Mouse (Mus musculus) embryo, embryonic 10.5 days (tissue): ENCODE results near the gene Sulf2.
A peak's percentile ranks its signal among the peaks of the same experiment; 100 is the strongest.

ENCODE experiments used
- DNase-seq: peaks from one replicate; pipeline ENCODE4 v3.0.0-alpha.2; 2015; ENCODE audit warnings: low spot score

Sulf2 gene

GRCm38 (mm10) chr2:166175552-166176136 lies 20.2 kb upstream of the Sulf2 start:
- DNase-seq = no peak

- DNase-seq = peak; percentile 63
Measured at GRCm38 (mm10) chr2:166175145-166175544, 19.7 kb upstream of the Sulf2 start.

DNA sequence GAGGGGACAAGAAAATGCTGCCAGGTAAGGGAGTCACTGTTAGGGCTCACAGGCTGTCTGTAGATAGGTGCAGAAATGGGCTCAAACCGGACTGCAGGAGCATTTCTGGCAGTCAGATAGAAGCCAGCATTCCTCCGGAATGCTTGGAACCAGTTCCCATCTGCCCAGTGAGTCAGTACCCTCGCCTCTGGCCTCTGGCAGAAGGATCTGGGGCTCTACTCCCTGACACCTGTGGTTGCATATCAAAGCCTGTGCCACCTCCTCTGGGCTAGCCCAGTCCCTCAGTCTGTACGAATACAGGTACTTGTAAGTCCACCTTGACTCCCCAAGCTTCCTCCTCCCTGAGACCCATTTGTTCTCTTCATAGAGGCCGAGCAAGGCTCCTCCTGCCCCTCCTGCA lies 17.7 kb upstream of the Sulf2 start:
- DNase-seq = no peak

- DNase-seq = no peak
Measured at GRCm38 (mm10) chr2:166170173-166170572, 14.7 kb upstream of the Sulf2 start.

GRCm38 (mm10) chr2:166168868-166169267 lies 13.4 kb upstream of the Sulf2 start:
- peak; percentile 68 for DNase-seq

DNA sequence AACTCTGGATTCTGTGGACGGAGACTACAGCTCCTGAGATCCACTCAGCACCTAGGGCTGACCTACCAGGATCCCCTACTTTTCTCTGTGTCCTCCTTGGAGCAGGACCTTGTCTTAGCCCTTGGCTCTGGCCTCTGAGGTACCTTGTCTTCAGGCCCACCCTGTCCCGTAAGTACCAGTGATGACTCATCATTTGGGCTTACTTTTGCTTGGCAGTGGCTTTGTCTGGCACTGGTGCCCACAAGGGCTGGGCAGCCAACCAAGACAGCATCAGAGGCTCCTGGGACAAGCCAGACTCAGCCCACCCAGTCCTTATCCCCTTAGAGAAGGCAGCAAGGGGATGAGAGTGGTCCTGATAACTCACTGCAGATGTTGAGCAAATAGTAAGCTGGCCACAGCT lies 11.9 kb upstream of the Sulf2 start:
- no peak for DNase-seq

DNA sequence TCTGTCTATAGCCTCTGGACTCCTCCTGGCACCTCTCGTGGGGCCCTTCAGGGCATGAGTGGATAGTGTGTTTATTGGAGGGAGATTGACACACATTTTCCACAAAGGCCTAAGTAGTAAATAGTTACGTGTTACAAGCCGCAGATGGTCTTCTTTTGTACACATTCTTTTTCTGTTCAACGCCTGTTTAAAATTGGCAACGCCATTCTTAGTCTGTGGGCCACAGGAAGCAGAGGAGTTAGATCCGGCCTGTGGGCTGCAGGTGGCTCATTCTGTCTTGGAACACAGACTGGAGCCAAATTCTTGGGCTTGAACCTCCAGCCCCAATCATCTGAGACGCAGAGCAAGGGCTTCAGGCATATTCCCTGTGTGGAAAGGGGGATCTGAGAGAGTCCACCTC lies 9.9 kb upstream of the Sulf2 start:
- no peak for DNase-seq

- DNase-seq = no peak
Measured at GRCm38 (mm10) chr2:166164601-166165000, 9.1 kb upstream of the Sulf2 start.

DNA sequence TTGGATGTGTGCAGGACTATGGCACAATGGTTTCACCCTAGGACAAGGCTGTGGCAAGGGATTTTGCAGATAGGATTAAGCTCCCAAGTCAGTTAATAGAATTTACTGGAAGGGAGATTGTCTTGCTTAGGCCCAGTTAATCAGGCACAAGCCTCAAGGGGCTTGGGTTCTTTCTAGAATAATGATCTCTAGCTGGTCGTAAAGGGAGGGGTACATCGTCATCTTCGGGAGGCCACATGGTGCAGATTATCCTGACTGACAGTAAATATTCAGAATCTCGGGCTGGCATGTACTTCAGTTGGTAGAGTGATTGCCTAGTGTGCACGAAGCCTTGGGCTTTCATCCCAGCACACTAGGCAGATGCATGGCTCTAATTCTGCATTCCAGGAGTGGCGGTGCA lies 8.5 kb upstream of the Sulf2 start:
- no peak for DNase-seq

GRCm38 (mm10) chr2:166163252-166163651 lies 7.8 kb upstream of the Sulf2 start:
- DNase-seq = no peak

- no peak for DNase-seq
Measured at GRCm38 (mm10) chr2:166162160-166162559, 6.7 kb upstream of the Sulf2 start.

GRCm38 (mm10) chr2:166159276-166159675 lies 3.8 kb upstream of the Sulf2 start:
- DNase-seq = no peak

DNA sequence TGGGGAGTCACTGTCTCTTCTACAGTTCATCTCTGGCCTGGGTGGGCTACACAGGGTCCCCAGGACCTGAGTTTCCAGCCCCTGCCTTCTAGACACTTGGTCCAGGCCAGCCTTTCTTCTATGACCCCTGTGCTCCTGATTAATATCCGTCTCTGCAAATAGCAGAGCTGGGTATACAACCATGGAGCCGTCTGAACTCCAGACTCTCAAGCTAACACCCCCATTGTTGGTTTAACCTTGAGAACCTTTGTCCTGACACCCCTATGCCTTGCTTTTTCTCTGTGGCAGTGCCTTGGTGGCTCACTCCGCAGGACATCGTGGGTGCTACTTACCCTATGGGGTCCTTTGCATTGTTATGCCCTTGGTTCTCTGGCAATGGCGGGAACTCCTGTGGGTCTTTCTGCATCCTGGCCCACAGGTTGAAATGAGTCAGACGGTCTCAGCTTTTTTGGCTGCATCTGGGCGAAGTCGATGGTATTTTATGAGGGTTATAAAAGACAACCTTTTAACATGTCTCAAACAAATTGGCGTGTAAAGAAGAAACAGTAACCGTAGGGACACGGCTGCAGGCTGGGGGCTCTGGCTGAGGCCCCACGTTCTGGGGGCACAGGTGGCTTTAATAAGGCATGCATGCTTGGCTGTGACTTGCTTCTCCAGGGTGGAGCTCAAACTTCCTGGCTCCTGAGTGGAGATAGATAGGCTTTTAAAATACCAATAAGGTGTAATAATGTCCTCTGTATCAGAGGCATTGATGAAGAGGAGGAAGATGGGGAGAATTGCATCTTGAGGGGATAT lies 2.5 kb upstream of the Sulf2 start:
- no peak for DNase-seq

DNA sequence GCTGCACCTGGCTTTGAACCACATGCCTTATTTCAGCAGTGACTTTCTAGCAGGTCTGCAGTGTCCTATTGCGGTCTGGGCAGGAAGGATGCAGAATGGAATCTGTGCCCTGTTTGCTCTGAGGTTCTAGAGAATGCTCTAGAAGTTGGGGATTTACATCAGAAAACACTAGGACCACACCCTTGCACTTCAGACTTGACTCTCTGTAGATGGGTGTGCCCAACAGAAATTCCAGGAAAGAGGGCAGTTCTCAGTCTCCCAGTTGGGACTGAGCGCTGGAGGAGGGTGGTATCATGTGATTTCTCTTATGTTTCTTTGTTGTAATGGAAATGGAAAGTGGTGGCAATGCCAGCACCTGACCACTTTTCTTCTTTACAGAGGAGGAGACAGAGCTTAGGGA lies 1.7 kb upstream of the Sulf2 start:
- DNase-seq = no peak

DNA sequence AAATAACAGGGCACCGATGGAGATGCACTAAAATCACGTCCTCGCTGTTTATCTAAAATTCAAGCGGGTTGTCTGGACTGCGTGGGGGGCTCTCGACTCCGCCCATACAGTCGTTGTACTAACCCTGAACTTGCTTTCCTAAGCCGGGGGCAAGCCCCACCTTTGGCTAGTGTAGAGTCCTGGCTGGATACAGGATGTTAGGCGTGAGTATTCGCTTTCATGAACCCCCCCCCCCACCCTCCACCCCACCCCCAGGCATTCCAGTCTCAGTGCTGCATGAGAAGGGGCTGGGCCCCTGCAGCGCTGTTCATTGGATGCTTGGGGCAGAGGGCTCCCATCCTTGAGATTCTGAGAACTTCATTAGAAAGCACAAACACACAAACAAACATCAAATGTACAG lies 659 bp upstream of the Sulf2 start:
- DNase-seq = peak; percentile 33

GRCm38 (mm10) chr2:166154749-166155453 lies 562 bp downstream of the Sulf2 start:
- peak; percentile 78 for DNase-seq

DNA sequence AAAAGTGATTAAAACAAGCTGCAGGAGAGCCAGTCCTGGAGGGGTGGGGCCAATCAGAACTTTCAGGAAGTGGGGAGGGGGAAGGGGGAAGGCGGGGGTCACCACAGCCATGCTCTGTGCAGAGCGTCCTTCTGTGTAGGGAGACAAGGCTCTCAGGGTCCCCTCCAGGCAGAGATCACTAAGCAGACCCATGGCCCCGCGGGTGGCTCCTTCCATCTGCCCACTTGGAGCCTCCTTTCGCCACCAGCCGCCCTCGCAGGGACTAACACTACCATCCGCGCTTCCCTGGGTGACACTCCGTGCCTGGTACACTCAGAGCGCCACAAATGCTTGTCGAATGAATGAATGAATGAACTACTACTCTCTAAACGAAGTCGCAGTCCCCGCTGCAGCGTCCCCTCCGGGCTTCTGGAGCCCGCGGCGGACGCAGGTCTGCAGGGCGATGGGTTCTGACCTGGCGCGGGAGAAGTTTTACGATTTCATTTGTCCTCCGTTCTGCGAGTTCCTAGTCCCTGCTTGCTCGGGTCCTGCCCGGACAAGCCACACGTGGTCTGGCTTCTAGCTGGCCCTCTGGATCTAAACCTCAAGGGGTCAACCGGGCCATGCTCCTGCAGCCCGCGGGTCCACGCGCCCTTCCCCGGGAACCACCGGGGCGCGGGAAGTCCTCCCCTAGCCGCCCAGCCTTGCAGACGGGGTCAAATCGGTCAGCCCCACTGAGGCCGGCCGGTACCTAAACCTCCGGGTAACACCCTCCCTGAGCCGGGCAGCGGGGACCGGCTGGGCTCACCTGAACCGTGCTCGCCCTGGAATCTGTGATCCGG lies 1.4 kb downstream of the Sulf2 start:
- DNase-seq = peak; percentile 69

DNA sequence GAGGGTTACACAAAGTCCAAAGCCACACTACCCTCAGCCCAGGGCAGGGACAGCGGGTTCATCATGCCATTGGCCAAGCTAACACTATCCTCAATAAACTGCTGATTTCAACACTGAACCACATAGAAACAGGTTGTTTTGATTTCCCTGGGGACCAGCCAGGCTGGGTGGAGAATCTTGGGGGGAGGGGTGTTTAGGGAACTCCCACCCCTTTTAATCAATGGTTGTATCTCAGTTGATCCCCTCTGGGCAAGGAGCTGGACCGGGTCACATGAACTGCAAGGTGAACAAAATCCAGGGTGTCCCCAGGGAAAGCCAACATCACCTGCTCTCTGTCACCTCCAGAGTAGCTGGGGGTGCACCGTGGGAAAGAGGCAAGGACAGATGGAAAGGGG lies 2.1 kb downstream of the Sulf2 start:
- DNase-seq = peak; percentile 53

DNA sequence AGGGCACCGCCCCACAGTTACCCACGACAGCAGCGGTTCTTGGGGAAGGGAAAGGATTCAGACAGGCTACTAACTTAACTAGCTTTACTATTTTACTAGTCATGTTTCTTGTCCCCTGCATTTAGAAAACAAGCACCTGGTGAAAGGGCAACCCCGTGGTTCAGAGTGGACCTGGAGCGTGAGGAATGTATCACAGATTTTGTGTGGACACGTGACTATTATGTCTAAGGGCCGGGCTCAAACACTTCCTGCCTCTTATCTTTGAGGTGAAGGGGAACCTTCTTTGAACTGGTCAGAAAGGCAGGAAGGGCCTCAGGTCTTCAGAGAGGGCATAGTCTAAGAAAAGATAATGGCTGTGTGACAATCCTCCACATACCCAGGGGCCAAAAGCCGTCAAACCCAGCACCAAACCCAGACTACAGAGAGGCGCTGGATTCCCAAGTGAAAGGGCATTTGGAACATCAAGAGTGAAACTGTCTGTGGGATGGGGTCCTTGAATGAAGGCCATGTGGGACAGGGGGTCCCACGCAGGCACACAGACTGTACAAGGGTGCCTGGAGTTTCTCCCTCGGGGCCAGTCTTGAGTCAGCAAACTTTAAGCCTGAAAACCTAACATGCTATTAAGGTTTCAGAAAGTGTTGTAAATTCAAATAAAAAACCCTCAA lies 2.6 kb downstream of the Sulf2 start:
- DNase-seq = no peak

GRCm38 (mm10) chr2:166151510-166152473 lies 3.7 kb downstream of the Sulf2 start:
- DNase-seq = peak; percentile 51

- no peak for DNase-seq
Measured at GRCm38 (mm10) chr2:166150584-166150983, 4.9 kb downstream of the Sulf2 start.
